Mouse (Mus musculus): ENCODE results near the gene Fam57a.
A peak's percentile ranks its signal among the peaks of the same experiment; 100 is the strongest.
"Not testable (repeated sequence)": the region's sequence is repeated elsewhere in the genome, so short reads cannot be mapped to it uniquely, and the experiment has no call there.

The Fam57a gene

GRCm38 (mm10) chr11:76183745-76184144, 4.3 kb downstream of the Fam57a start:
- no peak for DNase-seq

- no peak for DNase-seq
Observed at GRCm38 (mm10) chr11:76186908-76187307, 7.4 kb downstream of the Fam57a start.

GRCm38 (mm10) chr11:76196275-76196976, 17.0 kb downstream of the Fam57a start:
- DNase-seq = no peak

- no peak for DNase-seq
Observed at GRCm38 (mm10) chr11:76196977-76197469, 17.6 kb downstream of the Fam57a start.

GRCm38 (mm10) chr11:76201761-76202674, 22.5 kb downstream of the Fam57a start:
- DNase-seq = peak; percentile 93

- no peak for DNase-seq
Observed at GRCm38 (mm10) chr11:76206793-76207192, 27.3 kb downstream of the Fam57a start.

- no peak for DNase-seq
Observed at GRCm38 (mm10) chr11:76210228-76210985, 30.9 kb downstream of the Fam57a start.

- DNase-seq = not testable (repeated sequence)
Observed at GRCm38 (mm10) chr11:76211595-76211994, 32.1 kb downstream of the Fam57a start.

GRCm38 (mm10) chr11:76213841-76214240, 34.4 kb downstream of the Fam57a start:
- DNase-seq = no peak

GRCm38 (mm10) chr11:76215011-76215410, 35.5 kb downstream of the Fam57a start:
- no peak for DNase-seq

GRCm38 (mm10) chr11:76216049-76216540, 36.6 kb downstream of the Fam57a start:
- DNase-seq = no peak

GRCm38 (mm10) chr11:76216681-76217389, 37.4 kb downstream of the Fam57a start:
- DNase-seq = peak; percentile 67

- peak; percentile 99 for DNase-seq
Observed at GRCm38 (mm10) chr11:76217390-76217800, 37.9 kb downstream of the Fam57a start, which contains the start of the genes Dbil5 and Gemin4. TSS of gene Dbil5 (plus strand) at chr11:76217608. TSS of gene Gemin4 (minus strand) at chr11:76217664.

GRCm38 (mm10) chr11:76224631-76225030, 45.2 kb downstream of the Fam57a start:
- no peak for DNase-seq

- DNase-seq = no peak
Observed at GRCm38 (mm10) chr11:76225051-76225450, 45.6 kb downstream of the Fam57a start.

GRCm38 (mm10) chr11:76236136-76236535, 56.7 kb downstream of the Fam57a start:
- no peak for DNase-seq

- DNase-seq = no peak
Observed at GRCm38 (mm10) chr11:76239750-76240149, 60.3 kb downstream of the Fam57a start.

- DNase-seq = peak; percentile 95
Observed at GRCm38 (mm10) chr11:76242901-76243810, 63.7 kb downstream of the Fam57a start, which contains the start of the genes Mrm3 and Glod4. TSS of gene Mrm3 (plus strand) at chr11:76243715. TSS of gene Glod4 (minus strand) at chr11:76243725.

GRCm38 (mm10) chr11:76243811-76244546, 64.5 kb downstream of the Fam57a start:
- no peak for DNase-seq

- no peak for DNase-seq
Observed at GRCm38 (mm10) chr11:76246439-76246838, 67.0 kb downstream of the Fam57a start.

Measured in embryo, embryonic 11 days (tissue).